Mouse (Mus musculus) hindbrain, postnatal 0 days (tissue): ENCODE data around the gene Ccr9. TPM values are rescaled to one million over a fixed set of nuclear protein-coding genes. Genes with fewer than 3 reads are reported as not detected.

ENCODE experiments used
- ATAC-seq: fragments of 200-750 bp; cut with Nextera tagmentation; 2 replicates; pipeline ENCODE4 v1.8.0; 2017; ENCODE audit warnings: mild to moderate bottlenecking, moderate TSS enrichment, moderate library complexity
- DNase-seq: peaks from one replicate; pipeline ENCODE4 v3.0.0-alpha.2; 2015; ENCODE audit warnings: low spot score
- H3K27ac ChIP-seq: fragments of 300-500 bp; sonication (generic); 2 replicates; pipeline ENCODE4 v1.5.1; 2014; ENCODE audit warnings: mild to moderate bottlenecking
- H3K27me3 ChIP-seq: fragments of 300-500 bp; sonication (generic); 2 replicates; pipeline ENCODE4 v1.6.1; 2014; ENCODE audit warnings: low read length, mixed read lengths; ENCODE audit not compliant: insufficient read depth
- H3K36me3 ChIP-seq: fragments of 300-500 bp; sonication (generic); 2 replicates; pipeline ENCODE4 v1.6.1; 2014; ENCODE audit warnings: low read length, mixed read lengths; ENCODE audit not compliant: insufficient read depth
- H3K4me1 ChIP-seq: fragments of 300-500 bp; sonication (generic); 2 replicates; pipeline ENCODE4 v1.6.1; 2014; ENCODE audit warnings: antibody characterized with exemption, low read length, mixed read lengths; ENCODE audit not compliant: insufficient read depth
- H3K4me2 ChIP-seq: fragments of 300-500 bp; sonication (generic); 2 replicates; pipeline ENCODE4 v1.6.1; 2014; ENCODE audit warnings: low read depth, mild to moderate bottlenecking, low read length, moderate library complexity, mixed read lengths
- H3K4me3 ChIP-seq: fragments of 300-500 bp; sonication (generic); 2 replicates; pipeline ENCODE4 v1.5.1; 2014; ENCODE audit warnings: low read length
- H3K9ac ChIP-seq: fragments of 300-500 bp; sonication (generic); replicated peaks from 2 replicates; pipeline ENCODE4 v1.6.1; 2014; ENCODE audit warnings: mild to moderate bottlenecking, low read length, moderate library complexity, mixed read lengths
- H3K9me3 ChIP-seq: fragments of 300-500 bp; sonication (generic); 2 replicates; pipeline ENCODE4 v1.6.1; 2016; ENCODE audit warnings: low read length, mixed read lengths
- CTCF ChIP-seq: IDR thresholded peaks from 2 replicates; pipeline ENCODE4 v1.5.1; 2016; ENCODE audit warnings: antibody characterized with exemption, control low read depth, low read depth
- WGBS: fragments of 180-500 bp; shearing (Covaris S2); extraction: QIAGEN DNeasy Blood & Tissue Kit; methylation state at CpG from one replicate; pipeline ENCODE4 v1.1.7; 2014; 5-methylcytosine and 5-hydroxymethylcytosine counted together
- polyA plus RNA-seq: library from polyadenylated mRNA; unstranded; fragments of >200 nt; fragmentation: Nextera tagmentation; extraction: Ambion mirVana; gene quantifications from 2 replicates; pipeline ENCODE4 v1.2.1, GENCODE M21; 2015
- total RNA-seq: library from RNA; depleted of rRNA; stranded (reverse); fragments of >200 nt; gene quantifications from 2 replicates; pipeline ENCODE4 v1.2.3, GENCODE M21; 2014

Gene Ccr9
- total and polyA plus RNA-seq, 2 experiments from 2014 or later = 0.10 to 0.55 TPM

- peaks cover 3% of the 10 kb centered on the region; the same call in 1 of the 2 replicates for H3K36me3 ChIP-seq
- no peak overlapping the region for H3K4me2 ChIP-seq
- H3K4me1 ChIP-seq = no peaks in the 10 kb centered on the region
- no peaks in the 10 kb centered on the region for H3K9me3 ChIP-seq
- TF ChIP-seq CTCF = no peak
- no peak overlapping the region for H3K9ac ChIP-seq
- H3K4me3 ChIP-seq = no peak overlapping the region
- DNase-seq (no peak), ATAC-seq (no peak)
- 80% methylated on average over 7 of the region's 7 CpGs for WGBS
- no peak overlapping the region for H3K27ac ChIP-seq
- H3K27me3 ChIP-seq = no peaks in the 10 kb centered on the region
Observed at GRCm38 (mm10) chr9:123808583-123808982, 130.3 kb downstream of the Ccr9 start.

DNA sequence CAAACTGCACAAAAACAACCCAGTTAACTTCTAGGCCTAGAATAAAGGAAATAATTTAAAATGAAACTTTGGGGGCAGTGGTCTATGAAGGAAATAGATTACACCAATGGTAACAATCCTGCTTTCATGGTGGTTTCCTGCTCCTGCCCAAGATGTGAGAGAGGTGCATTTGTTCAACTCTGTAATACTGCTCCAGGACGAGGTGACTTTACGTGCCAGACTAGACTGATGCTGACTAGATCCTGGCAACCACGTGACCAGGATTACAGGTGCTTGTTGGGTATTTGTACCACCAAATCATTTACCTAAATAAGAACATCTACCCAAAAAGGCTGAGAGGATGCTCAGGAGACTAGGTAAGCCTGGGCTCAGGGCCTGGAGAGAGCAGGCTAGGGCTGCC is 133.6 kb downstream of the Ccr9 start:
- Histone ChIP-seq H3K4me1 (no peaks in the 10 kb centered on the region), H3K27me3 (no peaks in the 10 kb centered on the region), H3K4me3 (no peak overlapping the region), H3K27ac (no peak overlapping the region), H3K4me2 (no peak overlapping the region), H3K36me3 (peaks cover 21% of the 10 kb centered on the region; the same call in 1 of the 2 replicates), H3K9ac (no peak overlapping the region), H3K9me3 (no peaks in the 10 kb centered on the region)
- DNase-seq = no peak
- 92% methylated on average over 3 of the region's 3 CpGs for WGBS
- ATAC-seq = no peak
- no peak for TF ChIP-seq CTCF

- no peaks in the 10 kb centered on the region for H3K27me3 ChIP-seq
- TF ChIP-seq CTCF = no peak
- H3K9me3 ChIP-seq = no peaks in the 10 kb centered on the region
- DNase-seq (no peak), ATAC-seq (no peak)
- no peak overlapping the region for H3K4me3 ChIP-seq
- H3K36me3 ChIP-seq = peaks cover 33% of the 10 kb centered on the region; the same call in 1 of the 2 replicates
- H3K4me2 ChIP-seq = no peak overlapping the region
- no peak overlapping the region for H3K9ac ChIP-seq
- H3K27ac ChIP-seq = no peak overlapping the region
- WGBS = 79% methylated on average over 2 of the region's 2 CpGs
- H3K4me1 ChIP-seq = no peaks in the 10 kb centered on the region
Observed at GRCm38 (mm10) chr9:123814326-123814725, 136.1 kb downstream of the Ccr9 start.

- H3K4me2 ChIP-seq = no peak overlapping the region
- H3K9me3 ChIP-seq = no peaks in the 10 kb centered on the region
- no peak overlapping the region for H3K4me3 ChIP-seq
- no peak overlapping the region for H3K9ac ChIP-seq
- 77% methylated on average over 4 of the region's 4 CpGs for WGBS
- peaks cover 33% of the 10 kb centered on the region; the same call in 1 of the 2 replicates for H3K36me3 ChIP-seq
- no peak for TF ChIP-seq CTCF
- no peak for ATAC-seq
- no peak for DNase-seq
- no peaks in the 10 kb centered on the region for H3K4me1 ChIP-seq
- no peaks in the 10 kb centered on the region for H3K27me3 ChIP-seq
- H3K27ac ChIP-seq = no peak overlapping the region
Observed at GRCm38 (mm10) chr9:123814821-123815220, 136.6 kb downstream of the Ccr9 start.

DNA sequence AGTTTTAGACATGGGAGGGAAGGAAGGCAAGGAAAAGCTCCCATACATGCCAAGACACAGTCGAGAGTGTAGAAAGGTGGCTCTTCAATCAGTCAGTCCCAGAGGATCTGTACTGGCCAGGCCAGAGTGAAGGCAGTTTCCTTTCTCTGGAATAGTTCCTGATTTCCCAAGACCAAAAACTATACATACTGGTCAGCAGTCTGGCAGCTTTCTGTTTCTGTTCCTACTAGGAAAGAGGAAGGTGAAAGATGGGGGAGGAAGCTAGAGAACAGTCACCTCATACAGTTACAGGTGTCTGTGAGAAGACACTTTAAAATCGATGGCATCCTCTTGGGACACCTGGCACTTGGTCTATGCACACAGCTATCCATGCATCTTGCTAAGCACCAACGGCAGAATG is 137.2 kb downstream of the Ccr9 start:
- DNase-seq = no peak
- Histone ChIP-seq H3K9me3 (no peaks in the 10 kb centered on the region), H3K27ac (no peak overlapping the region), H3K4me2 (no peak overlapping the region), H3K36me3 (peaks cover 33% of the 10 kb centered on the region; the same call in 1 of the 2 replicates), H3K4me1 (no peaks in the 10 kb centered on the region), H3K4me3 (no peak overlapping the region), H3K27me3 (no peaks in the 10 kb centered on the region), H3K9ac (no peak overlapping the region)
- 91% methylated on average over 3 of the region's 3 CpGs for WGBS
- no peak for TF ChIP-seq CTCF
- no peak for ATAC-seq

DNA sequence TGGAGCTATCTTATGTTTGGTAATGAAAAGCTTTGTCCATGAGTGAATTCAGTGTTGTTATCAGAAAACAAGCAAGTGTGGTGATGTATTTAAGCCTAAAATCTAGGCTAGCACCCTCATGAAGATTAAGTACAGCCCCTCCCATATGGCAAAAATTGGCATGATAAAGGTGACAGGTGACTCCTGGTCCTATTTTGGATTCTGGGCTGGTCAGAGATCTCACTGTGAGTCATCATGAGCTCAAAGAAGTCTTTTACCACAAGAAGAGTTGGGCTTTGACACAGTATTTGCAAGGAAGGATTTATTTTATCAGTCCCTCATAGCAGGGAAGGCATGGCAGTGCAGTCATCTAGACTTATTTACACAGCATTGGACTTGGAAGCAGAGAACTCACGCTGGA is 137.8 kb downstream of the Ccr9 start:
- H3K27me3 ChIP-seq = no peaks in the 10 kb centered on the region
- DNase-seq (no peak), ATAC-seq (no peak)
- whole genome bisulfite sequencing = 70% methylated on average over 1 of the region's 1 CpGs
- H3K9me3 ChIP-seq = no peaks in the 10 kb centered on the region
- H3K36me3 ChIP-seq = peaks cover 33% of the 10 kb centered on the region; the same call in 1 of the 2 replicates
- H3K4me3 ChIP-seq = no peak overlapping the region
- H3K27ac ChIP-seq = no peak overlapping the region
- H3K9ac ChIP-seq = no peak overlapping the region
- no peak overlapping the region for H3K4me2 ChIP-seq
- no peak for TF ChIP-seq CTCF
- no peaks in the 10 kb centered on the region for H3K4me1 ChIP-seq

- no peak for ATAC-seq
- 85% methylated on average over 2 of the region's 2 CpGs for WGBS
- H3K36me3 ChIP-seq = peaks cover 44% of the 10 kb centered on the region; the same call in 1 of the 2 replicates
Observed at GRCm38 (mm10) chr9:123818601-123819000, 140.4 kb downstream of the Ccr9 start.

More at GRCm38 (mm10) chr9:123818601-123819000, 140.4 kb downstream of the Ccr9 start:
- no peak overlapping the region for H3K9ac ChIP-seq
- H3K4me1 ChIP-seq = no peaks in the 10 kb centered on the region
- H3K9me3 ChIP-seq = no peaks in the 10 kb centered on the region
- no peak overlapping the region for H3K4me2 ChIP-seq
- DNase-seq = no peak
- no peak for TF ChIP-seq CTCF
- no peak overlapping the region for H3K4me3 ChIP-seq
- H3K27me3 ChIP-seq = no peaks in the 10 kb centered on the region
- H3K27ac ChIP-seq = no peak overlapping the region
